Mouse (Mus musculus): Measurements from ENCODE around the gene Wwox. TPM values are rescaled to one million over a fixed set of nuclear protein-coding genes. Genes with fewer than 3 reads are reported as not detected.
A peak's percentile ranks its signal among the peaks of the same experiment; 100 is the strongest.

The Wwox gene
- polyA plus RNA-seq, 1 experiment from 2014 or later, result 10.3 TPM

GRCm38 (mm10) chr8:114973002-114973461 lies 533.6 kb downstream of the Wwox start:
- 0 out of 2 replicates have a peak overlapping the region, but pooled peaks have one; percentile 22 for H3K27ac ChIP-seq (ENCODE audit: low read depth, low read length)
- no peak overlapping the region for H3K4me3 ChIP-seq (ENCODE audit: low read depth, low read length)
- no peaks in the 10 kb centered on the region for H3K36me3 ChIP-seq (ENCODE audit: control insufficient read depth, insufficient read depth, low read length)
- H3K9me3 ChIP-seq (replicated peaks; ENCODE audit: control insufficient read depth, low read length), result peaks cover 6% of the 10 kb centered on the region; the same call in 1 of the 2 replicates
- H3K4me2 ChIP-seq, result peak overlapping the region; percentile 34
- no peak overlapping the region for H3K9ac ChIP-seq (ENCODE audit: low read depth, low read length)
- no peaks in the 10 kb centered on the region for H3K27me3 ChIP-seq (ENCODE audit: control insufficient read depth, insufficient read depth, low read length)
- ATAC-seq (replicated peaks; ENCODE audit: insufficient number of reproducible peaks, low FRiP score, low TSS enrichment), result no peak
- 44% methylated on average over 12 of the region's 12 CpGs for WGBS (ENCODE audit: insufficient replicate concordance)
- H3K4me1 ChIP-seq (ENCODE audit: control insufficient read depth, insufficient read depth, low read length), result peaks cover 10% of the 10 kb centered on the region

GRCm38 (mm10) chr8:114974336-114974950 lies 535.0 kb downstream of the Wwox start:
- 47% methylated on average over 5 of the region's 5 CpGs for WGBS (ENCODE audit: insufficient replicate concordance)
- no peak for ATAC-seq (replicated peaks; ENCODE audit: insufficient number of reproducible peaks, low FRiP score, low TSS enrichment)
- Histone ChIP-seq H3K4me2 (no peak overlapping the region), H3K27ac (ENCODE audit: low read depth, low read length) (no peak overlapping the region), H3K9ac (ENCODE audit: low read depth, low read length) (no peak overlapping the region), H3K36me3 (ENCODE audit: control insufficient read depth, insufficient read depth, low read length) (no peaks in the 10 kb centered on the region), H3K27me3 (ENCODE audit: control insufficient read depth, insufficient read depth, low read length) (no peaks in the 10 kb centered on the region), H3K9me3 (replicated peaks; ENCODE audit: control insufficient read depth, low read length) (peaks cover 3% of the 10 kb centered on the region; the same call in 1 of the 2 replicates), H3K4me3 (ENCODE audit: low read depth, low read length) (no peak overlapping the region), H3K4me1 (ENCODE audit: control insufficient read depth, insufficient read depth, low read length) (peaks cover 15% of the 10 kb centered on the region)

DNA sequence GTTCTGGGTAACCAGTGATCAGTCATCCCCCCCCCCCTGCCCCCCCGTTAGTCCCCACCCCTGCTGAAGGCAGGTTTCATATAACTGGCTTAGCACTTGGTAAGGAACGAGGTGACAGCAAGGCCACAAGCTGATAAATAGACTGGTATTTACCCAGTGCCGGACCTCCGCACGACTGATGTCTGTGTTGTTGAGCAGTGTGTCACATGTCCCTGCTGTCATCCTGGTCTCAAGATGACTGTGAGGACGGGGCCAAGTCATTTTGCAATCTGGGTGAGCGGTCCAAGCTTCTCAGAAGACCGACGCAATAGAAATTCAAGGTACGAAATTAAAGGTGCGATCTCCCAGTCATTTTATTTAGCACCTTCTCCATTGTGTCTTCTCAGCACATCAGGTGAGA lies 538.3 kb downstream of the Wwox start:
- H3K4me1 ChIP-seq (ENCODE audit: control insufficient read depth, insufficient read depth, low read length), result peaks cover 14% of the 10 kb centered on the region
- no peak for ATAC-seq (replicated peaks; ENCODE audit: insufficient number of reproducible peaks, low FRiP score, low TSS enrichment)
- H3K4me2 ChIP-seq, result no peak overlapping the region; the same call in 1 of the 2 replicates
- H3K4me3 ChIP-seq (ENCODE audit: low read depth, low read length), result no peak overlapping the region
- H3K27ac ChIP-seq (ENCODE audit: low read depth, low read length), result no peak overlapping the region
- WGBS (ENCODE audit: insufficient replicate concordance), result 63% methylated on average over 11 of the region's 11 CpGs
- H3K9ac ChIP-seq (ENCODE audit: low read depth, low read length), result no peak overlapping the region
- H3K9me3 ChIP-seq (replicated peaks; ENCODE audit: control insufficient read depth, low read length), result peaks cover 3% of the 10 kb centered on the region
- no peaks in the 10 kb centered on the region for H3K36me3 ChIP-seq (ENCODE audit: control insufficient read depth, insufficient read depth, low read length)
- no peaks in the 10 kb centered on the region for H3K27me3 ChIP-seq (ENCODE audit: control insufficient read depth, insufficient read depth, low read length)

DNA sequence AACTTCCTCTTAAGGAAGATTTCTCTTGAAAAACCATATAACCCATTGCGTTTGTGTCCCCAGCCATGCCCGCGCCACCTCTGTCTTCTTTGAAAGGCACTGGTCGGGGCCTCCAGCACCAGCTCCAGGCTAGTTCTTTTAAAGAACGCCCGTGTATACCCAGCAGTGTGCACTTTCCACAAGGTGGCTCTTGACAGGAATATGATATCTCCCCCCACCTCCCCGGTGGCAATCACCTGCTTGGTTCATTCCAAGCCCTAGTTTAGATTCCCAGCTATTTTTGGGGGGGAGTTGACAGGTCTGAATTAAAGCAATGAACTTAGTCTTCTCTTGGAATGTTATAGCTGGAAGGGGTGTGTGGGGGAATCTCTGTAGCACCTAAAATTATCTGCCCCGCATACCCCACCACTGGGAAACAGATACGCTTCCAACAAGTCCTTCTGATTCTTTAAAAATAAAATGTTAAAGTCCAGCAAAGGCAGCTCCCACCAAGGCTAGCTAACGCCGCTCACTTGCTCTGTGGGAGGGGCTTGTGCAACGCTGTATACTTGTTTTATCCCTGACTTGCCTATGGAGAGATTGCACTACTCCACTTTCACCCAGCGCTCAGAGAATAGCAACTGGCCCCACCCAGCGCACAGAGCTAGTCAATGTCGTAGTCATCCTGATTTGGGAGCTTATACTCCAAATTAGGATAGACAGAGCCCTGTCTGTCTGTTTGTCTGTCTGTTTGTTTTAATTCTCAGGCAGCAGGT lies 538.9 kb downstream of the Wwox start:
- H3K9me3 ChIP-seq (replicated peaks; ENCODE audit: control insufficient read depth, low read length), result peaks cover 3% of the 10 kb centered on the region
- H3K4me2 ChIP-seq, result peak overlapping the region; percentile 40
- H3K4me1 ChIP-seq (ENCODE audit: control insufficient read depth, insufficient read depth, low read length), result peaks cover 11% of the 10 kb centered on the region
- no peaks in the 10 kb centered on the region for H3K36me3 ChIP-seq (ENCODE audit: control insufficient read depth, insufficient read depth, low read length)
- ATAC-seq (replicated peaks; ENCODE audit: insufficient number of reproducible peaks, low FRiP score, low TSS enrichment), result no peak
- H3K27ac ChIP-seq (ENCODE audit: low read depth, low read length), result no peak overlapping the region
- H3K4me3 ChIP-seq (ENCODE audit: low read depth, low read length), result no peak overlapping the region
- H3K9ac ChIP-seq (ENCODE audit: low read depth, low read length), result no peak overlapping the region
- no peaks in the 10 kb centered on the region for H3K27me3 ChIP-seq (ENCODE audit: control insufficient read depth, insufficient read depth, low read length)
- 61% methylated on average over 15 of the region's 15 CpGs for WGBS (ENCODE audit: insufficient replicate concordance)

DNA sequence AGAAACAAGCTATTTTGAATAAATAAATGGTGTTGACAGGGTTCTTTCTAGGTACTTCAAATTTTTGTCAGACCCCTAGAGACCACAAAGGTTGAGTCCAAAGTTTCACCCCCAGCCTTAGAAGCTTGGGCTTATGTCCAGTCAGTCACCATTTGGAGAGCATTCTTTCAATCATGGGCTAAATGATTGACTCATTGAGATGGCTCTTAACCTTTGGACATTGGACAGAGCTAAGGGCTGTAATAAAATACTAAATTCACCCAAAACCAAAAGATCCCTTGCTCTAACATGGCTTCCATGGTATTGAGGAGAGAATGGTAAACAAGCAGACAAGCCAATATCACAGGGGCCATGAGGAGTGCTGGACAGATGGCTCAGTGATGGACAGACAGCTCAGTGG lies 540.2 kb downstream of the Wwox start:
- Histone ChIP-seq H3K27ac (ENCODE audit: low read depth, low read length) (no peak overlapping the region), H3K9ac (ENCODE audit: low read depth, low read length) (no peak overlapping the region), H3K4me1 (ENCODE audit: control insufficient read depth, insufficient read depth, low read length) (peaks cover 16% of the 10 kb centered on the region), H3K36me3 (ENCODE audit: control insufficient read depth, insufficient read depth, low read length) (no peaks in the 10 kb centered on the region), H3K4me3 (ENCODE audit: low read depth, low read length) (no peak overlapping the region), H3K9me3 (replicated peaks; ENCODE audit: control insufficient read depth, low read length) (peaks cover 3% of the 10 kb centered on the region), H3K27me3 (ENCODE audit: control insufficient read depth, insufficient read depth, low read length) (no peaks in the 10 kb centered on the region), H3K4me2 (no peak overlapping the region)
- no peak for ATAC-seq (replicated peaks; ENCODE audit: insufficient number of reproducible peaks, low FRiP score, low TSS enrichment)

DNA sequence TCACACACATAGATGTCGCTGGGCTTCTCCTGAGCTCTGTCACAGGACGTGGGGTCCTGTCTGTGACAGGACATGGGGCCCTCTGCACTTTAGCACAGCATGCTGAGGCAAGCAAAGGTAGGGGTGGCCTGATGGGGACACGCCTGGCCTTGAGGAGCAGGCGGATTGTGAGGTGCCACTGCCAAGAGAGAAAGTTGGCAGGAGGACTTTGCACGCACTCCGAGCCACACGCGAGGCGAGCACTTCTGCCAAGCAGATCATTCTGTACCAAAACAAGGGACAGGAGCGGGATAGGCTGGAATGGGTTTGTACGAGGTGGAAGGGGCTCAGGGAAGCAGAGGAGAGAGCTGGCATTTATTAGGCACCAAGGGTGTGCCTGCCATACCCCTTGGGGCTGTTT lies 543.3 kb downstream of the Wwox start:
- ATAC-seq (replicated peaks; ENCODE audit: insufficient number of reproducible peaks, low FRiP score, low TSS enrichment), result no peak
- no peaks in the 10 kb centered on the region for H3K27me3 ChIP-seq (ENCODE audit: control insufficient read depth, insufficient read depth, low read length)
- no peak overlapping the region for H3K9ac ChIP-seq (ENCODE audit: low read depth, low read length)

GRCm38 (mm10) chr8:114984500-114984899 lies 545.0 kb downstream of the Wwox start:
- WGBS (ENCODE audit: insufficient replicate concordance), result 72% methylated on average over 8 of the region's 8 CpGs
- no peak overlapping the region for H3K9ac ChIP-seq (ENCODE audit: low read depth, low read length)
- H3K9me3 ChIP-seq (replicated peaks; ENCODE audit: control insufficient read depth, low read length), result no peaks in the 10 kb centered on the region; the same call in 1 of the 2 replicates
- no peaks in the 10 kb centered on the region for H3K27me3 ChIP-seq (ENCODE audit: control insufficient read depth, insufficient read depth, low read length)
- H3K36me3 ChIP-seq (ENCODE audit: control insufficient read depth, insufficient read depth, low read length), result no peaks in the 10 kb centered on the region
- H3K4me1 ChIP-seq (ENCODE audit: control insufficient read depth, insufficient read depth, low read length), result peaks cover 11% of the 10 kb centered on the region; the same call in 1 of the 2 replicates
- ATAC-seq (replicated peaks; ENCODE audit: insufficient number of reproducible peaks, low FRiP score, low TSS enrichment), result no peak
- H3K4me2 ChIP-seq, result no peak overlapping the region
- H3K4me3 ChIP-seq (ENCODE audit: low read depth, low read length), result no peak overlapping the region
- no peak overlapping the region for H3K27ac ChIP-seq (ENCODE audit: low read depth, low read length)

More for the DNA sequence above, 543.3 kb downstream of the Wwox start:
- 84% methylated on average over 11 of the region's 11 CpGs for WGBS (ENCODE audit: insufficient replicate concordance)
- Histone ChIP-seq H3K36me3 (ENCODE audit: control insufficient read depth, insufficient read depth, low read length) (no peaks in the 10 kb centered on the region), H3K4me2 (no peak overlapping the region), H3K4me1 (ENCODE audit: control insufficient read depth, insufficient read depth, low read length) (peaks cover 16% of the 10 kb centered on the region), H3K4me3 (ENCODE audit: low read depth, low read length) (no peak overlapping the region), H3K9me3 (replicated peaks; ENCODE audit: control insufficient read depth, low read length) (no peaks in the 10 kb centered on the region; the same call in 1 of the 2 replicates), H3K27ac (ENCODE audit: low read depth, low read length) (no peak overlapping the region)

DNA sequence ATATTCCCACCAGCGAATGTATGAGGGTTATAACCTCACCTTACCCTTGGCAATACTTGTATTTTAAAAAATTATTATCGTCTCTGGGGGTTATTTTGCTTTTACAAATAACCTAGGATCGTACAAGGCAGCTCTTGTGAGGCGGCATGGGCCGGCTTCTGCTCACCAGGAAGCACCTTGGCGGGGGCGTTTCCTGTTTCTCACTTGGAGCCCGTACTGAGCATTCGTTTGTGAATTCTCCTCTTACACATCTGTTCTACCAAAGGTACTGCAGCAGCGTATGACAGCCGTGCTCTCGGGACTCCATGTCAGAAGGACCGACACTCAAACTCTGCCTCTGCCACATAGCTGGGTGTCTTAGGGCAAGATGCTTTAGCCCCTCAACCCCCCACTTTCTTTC lies 546.5 kb downstream of the Wwox start:
- H3K4me1 ChIP-seq (ENCODE audit: control insufficient read depth, insufficient read depth, low read length), result peaks cover 11% of the 10 kb centered on the region; the same call in 1 of the 2 replicates
- WGBS (ENCODE audit: insufficient replicate concordance), result 66% methylated on average over 13 of the region's 13 CpGs
- H3K4me3 ChIP-seq (ENCODE audit: low read depth, low read length), result no peak overlapping the region
- ATAC-seq (replicated peaks; ENCODE audit: insufficient number of reproducible peaks, low FRiP score, low TSS enrichment), result no peak
- no peaks in the 10 kb centered on the region for H3K27me3 ChIP-seq (ENCODE audit: control insufficient read depth, insufficient read depth, low read length)
- H3K4me2 ChIP-seq, result no peak overlapping the region
- H3K27ac ChIP-seq (ENCODE audit: low read depth, low read length), result no peak overlapping the region
- H3K9ac ChIP-seq (ENCODE audit: low read depth, low read length), result no peak overlapping the region
- no peaks in the 10 kb centered on the region; the same call in 1 of the 2 replicates for H3K9me3 ChIP-seq (replicated peaks; ENCODE audit: control insufficient read depth, low read length)
- no peaks in the 10 kb centered on the region for H3K36me3 ChIP-seq (ENCODE audit: control insufficient read depth, insufficient read depth, low read length)
